Mouse (Mus musculus) kidney, postnatal 36 days (tissue): Measurements from ENCODE around the gene Ncoa6.
"Not testable (repeated sequence)": the region's sequence is repeated elsewhere in the genome, so short reads cannot be mapped to it uniquely, and the experiment has no call there.

Experiments
- DNase-seq, 2 experiments: peaks; one replicate each; pipeline ENCODE4 v3.0.0; 2021 to 2022; ENCODE audit warnings: mixed read lengths in 2 of 2

Gene Ncoa6

GRCm38 (mm10) chr2:155473570-155474088 lies at the start of gene Ncoa6:
TSS of gene Ncoa6 (minus strand) at chr2:155473894.
- peak; percentile 49 to 84 for DNase-seq

GRCm38 (mm10) chr2:155518531-155519270 lies 45.0 kb upstream of the Ncoa6 start:
- DNase-seq: peak in 1 of 2 experiments; percentile 29

- DNase-seq: peak; percentile 100
Observed at GRCm38 (mm10) chr2:155517455-155518423, 44.0 kb upstream of the Ncoa6 start, which contains the start of the genes Acss2 and Ggt7. TSS of gene Acss2 (plus strand) at chr2:155517948. TSS of gene Ggt7 (minus strand) at chr2:155518237.

- DNase-seq: peak; percentile 74 to 83
Observed at GRCm38 (mm10) chr2:155515941-155516340, 42.2 kb upstream of the Ncoa6 start.

GRCm38 (mm10) chr2:155514666-155515065 lies 41.0 kb upstream of the Ncoa6 start:
- DNase-seq: peak; percentile 69 to 83

GRCm38 (mm10) chr2:155513543-155513942 lies 39.8 kb upstream of the Ncoa6 start:
- DNase-seq: no peak

GRCm38 (mm10) chr2:155512479-155512878 lies 38.8 kb upstream of the Ncoa6 start:
- peak; percentile 64 to 85 for DNase-seq

- no peak for DNase-seq
Observed at GRCm38 (mm10) chr2:155507721-155508470, 34.2 kb upstream of the Ncoa6 start.

GRCm38 (mm10) chr2:155505811-155506210 lies 32.1 kb upstream of the Ncoa6 start:
- DNase-seq: no peak

GRCm38 (mm10) chr2:155504440-155505355 lies 31.0 kb upstream of the Ncoa6 start:
- DNase-seq: peak; percentile 58 to 60

GRCm38 (mm10) chr2:155502596-155502995 lies 28.9 kb upstream of the Ncoa6 start:
- DNase-seq: no peak

GRCm38 (mm10) chr2:155490998-155491397 lies 17.3 kb upstream of the Ncoa6 start:
- DNase-seq: no peak

- DNase-seq: peak; percentile 73 to 93
Observed at GRCm38 (mm10) chr2:155482021-155482420, 8.3 kb upstream of the Ncoa6 start.

GRCm38 (mm10) chr2:155472671-155473569 lies 774 bp downstream of the Ncoa6 start:
- peak; percentile 55 to 67 for DNase-seq

- DNase-seq: no peak
Observed at GRCm38 (mm10) chr2:155466861-155467260, 6.8 kb downstream of the Ncoa6 start.

GRCm38 (mm10) chr2:155453591-155453990 lies 20.1 kb downstream of the Ncoa6 start:
- DNase-seq: no peak

GRCm38 (mm10) chr2:155451256-155451655 lies 22.4 kb downstream of the Ncoa6 start:
- no peak for DNase-seq

- DNase-seq: not testable (repeated sequence)
Observed at GRCm38 (mm10) chr2:155447906-155448305, 25.8 kb downstream of the Ncoa6 start.

GRCm38 (mm10) chr2:155443446-155443845 lies 30.2 kb downstream of the Ncoa6 start:
- DNase-seq: no peak

- DNase-seq: no peak
Observed at GRCm38 (mm10) chr2:155442916-155443315, 30.8 kb downstream of the Ncoa6 start.
